Mouse (Mus musculus) G1E (cell line): ENCODE measurements around the gene Slc44a4. TPM values are rescaled to one million over a fixed set of nuclear protein-coding genes. Genes with fewer than 3 reads are reported as not detected.

Experiments
- ATAC-seq: 2 replicates; pipeline ENCODE4 v1.8.0; 2016; ENCODE audit warnings: mild to moderate bottlenecking; ENCODE audit not compliant: insufficient number of reproducible peaks, poor library complexity, low FRiP score, severe bottlenecking; ENCODE audit errors: extremely low read depth
- DNase-seq: peaks from one replicate; pipeline ENCODE4 v3.0.0; 2012; ENCODE audit warnings: low spot score
- H3K27me3 ChIP-seq: 2 replicates; pipeline ENCODE4 v1.6.1; 2012; ENCODE audit warnings: mild to moderate bottlenecking, low read length, inconsistent platforms; ENCODE audit not compliant: insufficient read depth
- H3K36me3 ChIP-seq: replicated peaks from 2 replicates; pipeline ENCODE3; 2012; ENCODE audit warnings: mild to moderate bottlenecking, inconsistent platforms
- H3K4me1 ChIP-seq: 2 replicates; pipeline ENCODE4 v1.6.1; 2012; ENCODE audit warnings: low read depth, low read length, inconsistent platforms, mixed read lengths; ENCODE audit not compliant: insufficient read depth
- H3K4me3 ChIP-seq: 2 replicates; pipeline ENCODE4 v1.5.1; 2012; ENCODE audit warnings: low read depth, mild to moderate bottlenecking, inconsistent platforms, low read length, moderate library complexity, mixed read lengths
- H3K9me3 ChIP-seq: replicated peaks from 2 replicates; pipeline ENCODE4 v1.6.1; 2012; ENCODE audit warnings: inconsistent platforms
- CTCF ChIP-seq: IDR thresholded peaks from 2 replicates; pipeline ENCODE4 v1.5.1; 2012; ENCODE audit warnings: low read depth, low read length, inconsistent platforms, mixed read lengths
- GATA1 ChIP-seq: IDR thresholded peaks from 2 replicates; pipeline ENCODE4 v1.6.1; 2012; ENCODE audit warnings: borderline replicate concordance, low read length, inconsistent platforms, mixed read lengths
- GATA2 ChIP-seq: IDR thresholded peaks from 2 replicates; pipeline ENCODE4 v1.6.1; 2012; ENCODE audit warnings: low read depth, low read length, inconsistent platforms, borderline replicate concordance
- POLR2AphosphoS5 ChIP-seq: IDR thresholded peaks from 2 replicates; pipeline ENCODE4 v1.6.1; 2012; ENCODE audit warnings: low read depth, low read length, inconsistent platforms; ENCODE audit not compliant: insufficient replicate concordance
- TAL1 ChIP-seq: conservative IDR thresholded peaks from 2 replicates; pipeline ENCODE4 v1.6.1; 2012; ENCODE audit warnings: low read depth, low read length, inconsistent platforms, mixed read lengths
- polyA plus RNA-seq: library from polyadenylated mRNA; stranded (reverse); fragments of >175 nt; gene quantifications from 2 replicates; pipeline ENCODE4 v1.2.3, GENCODE M21; 2012
- total RNA-seq, 2 experiments: library from RNA; stranded (forward) in 1 of 2; stranded (reverse) in 1 of 2; fragments of 200-1000 nt in 1 of 2; fragments of >200 nt in 1 of 2; fragmentation: Nextera tagmentation in 1 of 2; gene quantifications; 2 replicates each; pipeline ENCODE4 v1.2.3; 2014 to 2017

The Slc44a4 gene
- total and polyA plus RNA-seq, 3 experiments = not detected

DNA sequence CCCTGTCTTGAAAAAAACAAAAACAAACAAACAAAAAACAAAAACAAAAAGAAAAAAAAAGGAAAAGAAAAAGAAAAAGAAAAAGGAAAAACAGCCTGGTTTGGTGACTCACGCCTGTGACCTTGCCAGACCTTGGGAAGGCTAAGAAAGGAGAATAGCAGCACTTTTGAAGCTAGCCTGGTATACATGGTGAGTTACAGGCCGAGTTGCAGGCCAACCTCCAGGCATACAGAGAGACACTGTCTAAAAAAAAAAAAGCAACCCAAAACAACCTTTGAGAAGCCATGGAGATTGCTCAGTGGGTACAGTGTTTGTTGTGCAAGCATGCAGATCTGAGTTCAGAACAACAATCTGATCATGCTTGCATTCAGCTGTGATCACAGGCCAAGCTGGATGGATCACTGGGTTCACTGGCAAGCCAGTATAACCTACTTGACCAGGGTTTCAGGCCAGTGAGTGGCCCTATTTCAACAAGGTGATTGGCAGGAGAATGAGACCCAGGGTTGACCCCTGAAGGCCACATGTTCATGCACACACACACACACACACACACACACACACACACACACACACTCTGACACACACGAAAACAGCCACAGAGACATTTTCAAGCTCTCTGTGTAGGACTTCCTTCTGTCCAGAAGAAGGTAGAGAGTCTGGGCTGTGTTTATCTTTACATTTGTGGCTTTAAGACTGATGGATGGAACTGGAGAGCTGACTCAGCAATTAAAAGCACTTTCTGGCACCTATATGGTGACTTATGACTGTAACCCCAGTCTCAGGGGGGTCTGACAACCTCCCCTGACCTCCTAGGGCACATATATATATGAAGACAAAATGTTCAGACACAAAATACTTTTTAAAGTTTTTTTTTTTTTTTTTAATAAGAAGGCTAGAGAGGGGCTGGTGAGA, 61.6 kb downstream of the Slc44a4 start:
- Histone ChIP-seq H3K4me3 (no peak overlapping the region), H3K4me1 (peaks cover 12% of the 10 kb centered on the region), H3K9me3 (peaks cover 27% of the 10 kb centered on the region), H3K27me3 (no peaks in the 10 kb centered on the region), H3K36me3 (peaks cover 39% of the 10 kb centered on the region)
- no peak for TF ChIP-seq GATA2
- no peak for ATAC-seq
- DNase-seq = no peak

DNA sequence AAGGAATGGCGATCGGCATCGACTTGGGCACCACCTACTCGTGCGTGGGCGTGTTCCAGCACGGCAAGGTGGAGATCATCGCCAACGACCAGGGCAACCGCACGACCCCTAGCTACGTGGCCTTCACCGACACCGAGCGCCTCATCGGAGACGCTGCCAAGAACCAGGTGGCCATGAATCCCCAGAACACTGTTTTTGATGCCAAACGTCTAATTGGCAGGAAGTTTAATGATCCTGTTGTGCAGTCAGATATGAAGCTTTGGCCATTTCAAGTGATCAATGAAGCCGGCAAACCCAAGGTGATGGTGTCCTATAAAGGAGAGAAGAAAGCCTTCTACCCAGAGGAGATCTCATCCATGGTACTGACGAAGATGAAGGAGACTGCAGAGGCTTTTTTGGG, 62.7 kb downstream of the Slc44a4 start:
- no peak overlapping the region for H3K4me3 ChIP-seq
- H3K27me3 ChIP-seq = no peaks in the 10 kb centered on the region
- peaks cover 14% of the 10 kb centered on the region for H3K4me1 ChIP-seq
- H3K36me3 ChIP-seq = peaks cover 39% of the 10 kb centered on the region
- ATAC-seq (no peak), DNase-seq (no peak)
- TF ChIP-seq CTCF (no peak), GATA2 (no peak), POLR2AphosphoS5 (no peak), GATA1 (no peak), TAL1 (no peak)
- H3K9me3 ChIP-seq = peaks cover 21% of the 10 kb centered on the region

DNA sequence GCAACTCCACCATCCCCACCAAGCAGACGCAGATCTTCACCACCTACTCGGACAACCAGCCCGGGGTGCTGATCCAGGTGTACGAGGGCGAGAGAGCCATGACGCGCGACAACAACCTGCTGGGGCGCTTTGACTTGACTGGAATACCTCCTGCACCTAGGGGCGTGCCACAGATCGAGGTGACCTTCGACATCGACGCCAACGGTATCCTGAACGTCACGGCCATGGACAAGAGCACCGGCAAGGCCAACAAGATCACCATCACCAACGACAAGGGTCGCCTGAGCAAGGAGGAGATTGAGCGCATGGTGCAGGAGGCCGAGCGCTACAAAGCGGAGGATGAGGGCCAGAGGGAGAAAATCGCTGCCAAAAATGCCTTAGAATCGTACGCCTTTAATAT, 64.0 kb downstream of the Slc44a4 start:
- ATAC-seq (no peak), DNase-seq (no peak)
- H3K4me1 ChIP-seq = peaks cover 18% of the 10 kb centered on the region
- H3K4me3 ChIP-seq = no peak overlapping the region
- peaks cover 42% of the 10 kb centered on the region for H3K36me3 ChIP-seq
- no peak for TF ChIP-seq TAL1
- TF ChIP-seq GATA2 = no peak
- TF ChIP-seq GATA1 = no peak
- TF ChIP-seq POLR2AphosphoS5 = no peak
- H3K9me3 ChIP-seq = peaks cover 14% of the 10 kb centered on the region
- no peaks in the 10 kb centered on the region for H3K27me3 ChIP-seq

DNA sequence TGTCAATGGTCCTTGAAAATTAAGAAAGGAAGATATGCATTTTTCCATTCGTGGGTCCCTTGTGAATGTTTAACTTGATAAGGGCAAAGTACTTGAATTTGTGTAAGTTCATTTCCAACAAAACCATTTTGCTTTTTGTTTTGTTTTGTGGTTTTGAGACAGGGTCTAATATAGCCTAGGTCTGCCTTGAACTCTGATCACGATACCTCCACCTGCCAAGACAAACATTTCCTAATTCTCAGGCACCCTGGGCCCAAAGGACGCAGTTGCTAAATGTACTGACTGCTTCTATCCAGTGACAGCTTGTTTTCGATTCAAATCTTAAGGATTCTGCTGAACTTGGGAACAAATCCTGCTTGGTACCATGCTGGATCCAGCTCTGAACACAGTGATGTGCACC, 65.4 kb downstream of the Slc44a4 start:
- Histone ChIP-seq H3K4me1 (peaks cover 25% of the 10 kb centered on the region), H3K36me3 (peaks cover 50% of the 10 kb centered on the region), H3K4me3 (no peak overlapping the region), H3K9me3 (peaks cover 14% of the 10 kb centered on the region), H3K27me3 (no peaks in the 10 kb centered on the region)
- ATAC-seq = no peak
- TF ChIP-seq GATA2 = no peak
- no peak for DNase-seq

Other genes starting within 250 kb of the Slc44a4 start
Only the 20 nearest of the 37 such genes appear.
- gene Cyp21a1, start 109.9 kb upstream of the Slc44a4 start, total RNA-seq (2014; fragmentation: Nextera tagmentation) = not detected in 2 replicates
- gene Cyp21a1, start 109.9 kb upstream of the Slc44a4 start, total RNA-seq (2017) = not detected in 2 replicates
- not detected in 2 replicates for gene Cyp21a1, start 109.9 kb upstream of the Slc44a4 start, polyA plus RNA-seq
- 16.6 and 33.4 TPM in 2 replicates for gene Stk19, start 77.5 kb upstream of the Slc44a4 start, total RNA-seq (2014; fragmentation: Nextera tagmentation)
- 19.6 and 23.1 TPM in 2 replicates for gene Stk19, start 77.5 kb upstream of the Slc44a4 start, total RNA-seq (2017)
- 47.6 and 50.2 TPM in 2 replicates for gene Stk19, start 77.5 kb upstream of the Slc44a4 start, polyA plus RNA-seq
- gene Dxo, start 77.4 kb upstream of the Slc44a4 start, total RNA-seq (2014; fragmentation: Nextera tagmentation) = 25.4 and 27.7 TPM in 2 replicates
- gene Dxo, start 77.4 kb upstream of the Slc44a4 start, total RNA-seq (2017) = 18.2 and 22.7 TPM in 2 replicates
- gene Dxo, start 77.4 kb upstream of the Slc44a4 start, polyA plus RNA-seq = 58.7 and 70.5 TPM in 2 replicates
- 25.8 and 37.9 TPM in 2 replicates for gene Skiv2l, start 64.3 kb upstream of the Slc44a4 start, total RNA-seq (2014; fragmentation: Nextera tagmentation)
- 43.6 and 45.3 TPM in 2 replicates for gene Skiv2l, start 64.3 kb upstream of the Slc44a4 start, total RNA-seq (2017)
- gene Skiv2l, start 64.3 kb upstream of the Slc44a4 start, polyA plus RNA-seq = 48.8 and 54.7 TPM in 2 replicates
- 66.0 and 86.9 TPM in 2 replicates for gene Nelfe, start 64.1 kb upstream of the Slc44a4 start, total RNA-seq (2014; fragmentation: Nextera tagmentation)
- gene Nelfe, start 64.1 kb upstream of the Slc44a4 start, total RNA-seq (2017) = 36.9 and 40.4 TPM in 2 replicates
- 278 and 284 TPM in 2 replicates for gene Nelfe, start 64.1 kb upstream of the Slc44a4 start, polyA plus RNA-seq
- not detected in 2 replicates for gene Cfb, start 51.9 kb upstream of the Slc44a4 start, total RNA-seq (2014; fragmentation: Nextera tagmentation)
- gene Cfb, start 51.9 kb upstream of the Slc44a4 start, total RNA-seq (2017) = not detected in 2 replicates
- gene Cfb, start 51.9 kb upstream of the Slc44a4 start, polyA plus RNA-seq = not detected in 2 replicates
- 5.4 and 6.1 TPM in 2 replicates for gene Zbtb12, start 35.0 kb upstream of the Slc44a4 start, total RNA-seq (2014; fragmentation: Nextera tagmentation)
- gene Zbtb12, start 35.0 kb upstream of the Slc44a4 start, total RNA-seq (2017) = 3.1 and 4.4 TPM in 2 replicates
- 20.4 and 22.7 TPM in 2 replicates for gene Zbtb12, start 35.0 kb upstream of the Slc44a4 start, polyA plus RNA-seq
- gene Gm20547, start 32.4 kb upstream of the Slc44a4 start, total RNA-seq (2014; fragmentation: Nextera tagmentation) = not detected in 2 replicates
- not detected in 2 replicates for gene Gm20547, start 32.4 kb upstream of the Slc44a4 start, total RNA-seq (2017)
- not detected in 2 replicates for gene Gm20547, start 32.4 kb upstream of the Slc44a4 start, polyA plus RNA-seq
- gene C2, start 16.2 kb upstream of the Slc44a4 start, total RNA-seq (2014; fragmentation: Nextera tagmentation) = 22.2 and 25.9 TPM in 2 replicates
- gene C2, start 16.2 kb upstream of the Slc44a4 start, total RNA-seq (2017) = 1.4 and 2.5 TPM in 2 replicates
- gene C2, start 16.2 kb upstream of the Slc44a4 start, polyA plus RNA-seq = 1.2 and 2.3 TPM in 2 replicates
- gene Ehmt2, start 16.0 kb upstream of the Slc44a4 start, total RNA-seq (2014; fragmentation: Nextera tagmentation) = 123 and 126 TPM in 2 replicates
- gene Ehmt2, start 16.0 kb upstream of the Slc44a4 start, total RNA-seq (2017) = 94.4 and 108 TPM in 2 replicates
- gene Ehmt2, start 16.0 kb upstream of the Slc44a4 start, polyA plus RNA-seq = 346 and 451 TPM in 2 replicates
- gene Neu1, start 16.8 kb downstream of the Slc44a4 start, total RNA-seq (2014; fragmentation: Nextera tagmentation) = 11.6 and 12.6 TPM in 2 replicates
- 17.2 and 19.7 TPM in 2 replicates for gene Neu1, start 16.8 kb downstream of the Slc44a4 start, total RNA-seq (2017)
- gene Neu1, start 16.8 kb downstream of the Slc44a4 start, polyA plus RNA-seq = 9.2 and 12.0 TPM in 2 replicates
- gene Hspa1b, start 44.8 kb downstream of the Slc44a4 start, total RNA-seq (2014; fragmentation: Nextera tagmentation) = 0.24 TPM in 1 of 2 replicates, not detected in the other
- gene Hspa1b, start 44.8 kb downstream of the Slc44a4 start, total RNA-seq (2017) = 0.11 and 0.35 TPM in 2 replicates
- gene Hspa1b, start 44.8 kb downstream of the Slc44a4 start, polyA plus RNA-seq = 0.93 and 0.94 TPM in 2 replicates
- gene Gm20481, start 55.4 kb downstream of the Slc44a4 start, total RNA-seq (2014; fragmentation: Nextera tagmentation) = not detected in 2 replicates
- 0.44 TPM in 1 of 2 replicates, not detected in the other for gene Gm20481, start 55.4 kb downstream of the Slc44a4 start, total RNA-seq (2017)
- not detected in 2 replicates for gene Gm20481, start 55.4 kb downstream of the Slc44a4 start, polyA plus RNA-seq
- not detected in 2 replicates for gene Hspa1a, start 57.7 kb downstream of the Slc44a4 start, total RNA-seq (2014; fragmentation: Nextera tagmentation)
- gene Hspa1a, start 57.7 kb downstream of the Slc44a4 start, total RNA-seq (2017) = 0.06 TPM in 1 of 2 replicates, not detected in the other
- 0.18 and 0.22 TPM in 2 replicates for gene Hspa1a, start 57.7 kb downstream of the Slc44a4 start, polyA plus RNA-seq
- gene Hspa1l, start 58.2 kb downstream of the Slc44a4 start, total RNA-seq (2014; fragmentation: Nextera tagmentation) = not detected in 2 replicates
- gene Hspa1l, start 58.2 kb downstream of the Slc44a4 start, total RNA-seq (2017) = 0.05 and 0.12 TPM in 2 replicates
- not detected in 2 replicates for gene Hspa1l, start 58.2 kb downstream of the Slc44a4 start, polyA plus RNA-seq
- 195 and 218 TPM in 2 replicates for gene Lsm2, start 67.4 kb downstream of the Slc44a4 start, total RNA-seq (2014; fragmentation: Nextera tagmentation)
- gene Lsm2, start 67.4 kb downstream of the Slc44a4 start, total RNA-seq (2017) = 65.8 and 71.9 TPM in 2 replicates
- 239 and 263 TPM in 2 replicates for gene Lsm2, start 67.4 kb downstream of the Slc44a4 start, polyA plus RNA-seq
- 262 and 289 TPM in 2 replicates for gene Vars, start 86.5 kb downstream of the Slc44a4 start, total RNA-seq (2014; fragmentation: Nextera tagmentation)
- gene Vars, start 86.5 kb downstream of the Slc44a4 start, total RNA-seq (2017) = 99.3 and 130 TPM in 2 replicates
- gene Vars, start 86.5 kb downstream of the Slc44a4 start, polyA plus RNA-seq = 1,339 and 1,437 TPM in 2 replicates
- gene Vwa7, start 102.1 kb downstream of the Slc44a4 start, total RNA-seq (2014; fragmentation: Nextera tagmentation) = 0.53 and 0.60 TPM in 2 replicates
- 3.5 TPM in 2 replicates for gene Vwa7, start 102.1 kb downstream of the Slc44a4 start, total RNA-seq (2017)
- gene Vwa7, start 102.1 kb downstream of the Slc44a4 start, polyA plus RNA-seq = 1.5 TPM in 2 replicates
- 35.3 and 35.5 TPM in 2 replicates for gene Sapcd1, start 113.5 kb downstream of the Slc44a4 start, total RNA-seq (2014; fragmentation: Nextera tagmentation)
- 156 and 206 TPM in 2 replicates for gene Sapcd1, start 113.5 kb downstream of the Slc44a4 start, total RNA-seq (2017)
- 90.0 and 101 TPM in 2 replicates for gene Sapcd1, start 113.5 kb downstream of the Slc44a4 start, polyA plus RNA-seq
- gene Msh5, start 132.3 kb downstream of the Slc44a4 start, total RNA-seq (2014; fragmentation: Nextera tagmentation) = 41.7 and 45.5 TPM in 2 replicates
- gene Msh5, start 132.3 kb downstream of the Slc44a4 start, total RNA-seq (2017) = 11.8 and 12.4 TPM in 2 replicates
- gene Msh5, start 132.3 kb downstream of the Slc44a4 start, polyA plus RNA-seq = 11.3 and 11.5 TPM in 2 replicates